Mouse (Mus musculus) gastrocnemius, adult 2 months (tissue): ENCODE measurements around the gene Adamts18. TPM values are rescaled to one million over a fixed set of nuclear protein-coding genes. Genes with fewer than 3 reads are reported as not detected.

Experiments used
- DNase-seq: peaks from one replicate; pipeline ENCODE4 v3.0.0; 2022
- H3K27ac ChIP-seq: fragments of 200-600 bp; 2 replicates; pipeline ENCODE4 v1.8.1; 2022; ENCODE audit warnings: mild to moderate bottlenecking
- H3K4me3 ChIP-seq: fragments of 200-600 bp; 2 replicates; pipeline ENCODE4 v1.8.1; 2022; ENCODE audit warnings: mild to moderate bottlenecking, moderate library complexity
- CTCF ChIP-seq: fragments of 200-600 bp; IDR thresholded peaks from 2 replicates; pipeline ENCODE4 v1.8.1; 2022; ENCODE audit warnings: antibody characterized with exemption, mild to moderate bottlenecking, moderate library complexity
- intact Hi-C: fragments of 180-260 bp; cut with DNase I; formaldehyde crosslinking; loops from one replicate; pipeline ENCODE4 v1.15.1; 2025
- total RNA-seq, 2 experiments: library from RNA; stranded (reverse); gene quantifications; 2 replicates each; pipeline ENCODE4 v1.2.3; 2021

Gene Adamts18
- total RNA-seq, 2 experiments from 2014 or later = 0.03 to 0.15 TPM

GRCm38 (mm10) chr8:113859890-113860683 lies 11.5 kb upstream of the Adamts18 start:
- TF ChIP-seq CTCF = no peak
- Histone ChIP-seq H3K4me3 (no peak overlapping the region), H3K27ac (no peak overlapping the region)
- DNase-seq = no peak
- intact Hi-C loops = loop anchor here (10.0 kb wide), 1 partner anchor 195 kb away; no protein-coding TSS in a partner anchor

DNA sequence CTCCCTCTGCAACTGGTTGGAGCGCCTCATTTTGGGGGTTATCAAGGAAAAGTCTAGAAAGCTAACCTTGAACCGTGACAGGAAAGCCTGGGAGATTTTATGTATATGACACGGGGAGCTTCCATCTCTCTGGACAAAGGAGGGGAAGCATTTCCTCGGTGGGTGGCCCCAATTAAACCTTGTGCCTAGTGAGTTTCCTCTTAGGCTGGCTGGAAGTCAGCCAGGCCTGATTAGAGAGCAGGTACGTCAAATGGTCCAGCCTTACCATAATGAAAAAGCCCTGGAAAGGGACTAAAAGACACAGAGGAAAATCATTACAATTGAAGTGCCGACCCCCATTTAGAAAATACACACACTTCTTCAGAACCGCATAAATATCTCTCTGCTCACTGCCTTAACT lies 10.3 kb upstream of the Adamts18 start:
- DNase-seq = no peak
- no peak for TF ChIP-seq CTCF
- Histone ChIP-seq H3K27ac (no peak overlapping the region), H3K4me3 (no peak overlapping the region)
- intact Hi-C loops = loop anchor here (10.0 kb wide), 1 partner anchor 194 kb away; no protein-coding TSS in a partner anchor

GRCm38 (mm10) chr8:113854622-113855293 lies 6.2 kb upstream of the Adamts18 start:
- H3K4me3 ChIP-seq = no peak overlapping the region
- no peak for DNase-seq
- no peak overlapping the region for H3K27ac ChIP-seq
- intact Hi-C loops = loop anchor here (5.0 to 10.0 kb wide), 2 partner anchors 133 to 190 kb away; no protein-coding TSS in a partner anchor
- TF ChIP-seq CTCF = no peak

DNA sequence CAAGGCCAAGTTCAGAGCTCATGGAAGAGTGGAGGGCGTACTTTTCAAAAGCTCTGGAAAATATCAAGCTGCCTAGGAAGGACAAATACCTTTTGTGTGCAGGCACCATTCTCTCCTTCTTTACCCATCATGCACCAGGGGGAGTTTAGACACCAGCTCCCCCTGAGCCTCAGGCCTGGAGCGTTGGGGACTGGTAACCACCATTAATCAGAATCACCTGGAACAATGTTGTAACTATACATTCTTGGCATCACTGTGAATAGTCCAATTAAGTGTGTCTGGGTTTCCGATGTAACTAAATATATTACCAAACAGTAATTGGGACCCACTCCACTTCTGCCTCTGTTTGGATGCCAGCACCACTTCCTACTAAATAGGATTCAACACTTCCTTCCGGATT lies 5.2 kb upstream of the Adamts18 start:
- no peak overlapping the region for H3K27ac ChIP-seq
- H3K4me3 ChIP-seq = no peak overlapping the region
- DNase-seq = no peak
- intact Hi-C loops = loop anchor here (5.0 to 10.0 kb wide), 2 partner anchors 134 to 189 kb away; no protein-coding TSS in a partner anchor
- no peak for TF ChIP-seq CTCF

DNA sequence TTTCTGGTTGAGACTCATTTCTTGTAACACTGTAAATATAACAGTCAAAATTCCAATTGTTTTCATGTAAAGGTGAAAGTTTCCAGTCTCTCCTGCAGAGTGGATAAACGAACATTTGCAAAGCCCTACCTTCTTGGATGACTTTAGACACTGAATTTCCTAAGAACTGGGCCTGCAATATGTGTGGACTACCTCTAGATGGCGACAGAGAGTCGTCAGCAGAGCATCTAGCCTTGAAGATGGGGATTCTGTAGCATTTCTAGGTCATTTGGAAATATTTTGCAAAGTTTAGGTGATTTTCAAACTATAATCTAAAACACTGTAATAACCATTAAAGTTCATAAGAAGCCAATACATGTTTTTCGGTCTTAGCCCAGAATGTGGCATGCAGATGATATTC lies 3.1 kb upstream of the Adamts18 start:
- no peak for DNase-seq
- intact Hi-C loops = loop anchor here (5.0 to 10.0 kb wide), 2 partner anchors 136 to 187 kb away; no protein-coding TSS in a partner anchor
- H3K27ac ChIP-seq = no peak overlapping the region
- peak; percentile 83 for TF ChIP-seq CTCF
- no peak overlapping the region for H3K4me3 ChIP-seq

DNA sequence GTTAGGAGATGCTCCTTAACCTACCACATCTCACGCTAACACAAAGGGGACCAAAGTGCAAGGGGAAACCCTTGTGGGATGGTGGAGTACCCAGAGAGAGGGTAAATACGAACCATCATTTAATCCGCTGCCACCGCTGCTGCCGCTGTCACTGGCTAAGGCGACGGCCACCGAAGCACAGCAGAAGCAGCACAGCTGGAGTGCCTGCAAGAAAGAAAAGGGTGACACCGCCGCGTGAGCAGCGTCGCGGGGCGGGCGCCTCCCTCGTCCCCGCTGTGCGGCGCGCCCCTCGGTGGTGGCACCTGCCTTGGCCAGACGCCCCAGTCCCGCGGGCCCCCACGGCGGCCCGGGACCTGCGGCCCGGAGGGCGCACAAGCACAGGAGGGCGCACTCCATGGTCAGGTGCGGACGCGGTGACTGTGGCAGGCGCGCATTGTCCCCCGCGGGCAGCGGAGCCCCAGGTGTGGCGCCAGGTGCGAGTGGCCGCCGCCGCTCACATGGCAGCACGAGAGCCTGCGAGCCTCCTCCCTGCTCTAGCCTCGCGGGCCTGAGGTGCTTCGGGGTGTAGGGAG lies 371 bp downstream of the Adamts18 start:
- Histone ChIP-seq H3K27ac (no peak overlapping the region), H3K4me3 (peak overlapping the region; percentile 65)
- intact Hi-C loops = no loop called here

DNA sequence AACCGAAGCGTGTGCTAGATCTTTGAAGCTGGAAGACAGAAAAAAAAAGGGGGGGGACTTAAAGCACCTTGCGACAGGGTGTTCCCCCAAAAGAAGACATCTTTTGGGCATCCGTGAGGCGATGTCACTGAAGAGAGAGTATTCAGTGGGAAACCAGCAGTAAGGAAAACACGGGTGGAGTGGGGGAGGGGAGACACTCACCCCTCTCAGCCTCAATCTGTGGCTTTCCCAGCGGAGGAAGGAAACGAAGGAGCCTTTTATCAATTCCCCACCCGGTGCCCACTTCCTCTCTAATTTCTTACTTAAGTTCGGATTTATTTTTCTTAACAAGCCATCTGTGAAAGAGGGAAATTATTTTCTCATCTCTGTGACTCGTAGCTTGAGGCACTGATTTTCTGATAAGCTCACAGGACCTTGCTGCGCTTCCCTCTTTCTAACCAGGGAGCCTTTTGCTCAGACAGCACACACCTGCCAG lies 895 bp downstream of the Adamts18 start:
- H3K27ac ChIP-seq = no peak overlapping the region
- no peak for DNase-seq
- TF ChIP-seq CTCF = no peak
- intact Hi-C loops = no loop called here
- H3K4me3 ChIP-seq = peak overlapping the region; percentile 65

More for the DNA sequence above, 371 bp downstream of the Adamts18 start:
- no peak for TF ChIP-seq CTCF
- no peak for DNase-seq

DNA sequence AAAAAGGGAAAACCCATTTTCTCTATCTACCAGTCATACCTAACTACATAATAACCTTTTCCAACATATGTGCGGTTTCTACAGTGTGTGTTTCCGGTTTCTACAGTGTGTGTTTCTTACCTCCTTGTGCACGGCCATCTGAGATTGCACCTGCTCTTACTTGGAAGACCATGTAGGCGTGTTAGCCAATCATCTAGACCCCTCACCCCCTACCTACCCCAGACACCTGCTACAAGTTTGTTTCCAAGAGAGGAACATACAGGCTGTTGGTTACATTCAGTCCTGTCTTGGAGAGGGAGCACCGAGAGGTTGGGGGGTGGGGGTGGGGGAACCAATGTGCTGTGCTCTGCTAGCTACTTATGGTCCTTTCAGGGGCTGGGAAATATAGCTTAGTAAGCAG lies 1.9 kb downstream of the Adamts18 start:
- intact Hi-C loops = no loop called here
- no peak for TF ChIP-seq CTCF
- no peak for DNase-seq
- Histone ChIP-seq H3K27ac (no peak overlapping the region), H3K4me3 (no peak overlapping the region)

- Histone ChIP-seq H3K27ac (no peak overlapping the region), H3K4me3 (no peak overlapping the region)
- intact Hi-C loops = no loop called here
- TF ChIP-seq CTCF = no peak
- DNase-seq = no peak
Measured at GRCm38 (mm10) chr8:113844801-113845301, 3.7 kb downstream of the Adamts18 start.

DNA sequence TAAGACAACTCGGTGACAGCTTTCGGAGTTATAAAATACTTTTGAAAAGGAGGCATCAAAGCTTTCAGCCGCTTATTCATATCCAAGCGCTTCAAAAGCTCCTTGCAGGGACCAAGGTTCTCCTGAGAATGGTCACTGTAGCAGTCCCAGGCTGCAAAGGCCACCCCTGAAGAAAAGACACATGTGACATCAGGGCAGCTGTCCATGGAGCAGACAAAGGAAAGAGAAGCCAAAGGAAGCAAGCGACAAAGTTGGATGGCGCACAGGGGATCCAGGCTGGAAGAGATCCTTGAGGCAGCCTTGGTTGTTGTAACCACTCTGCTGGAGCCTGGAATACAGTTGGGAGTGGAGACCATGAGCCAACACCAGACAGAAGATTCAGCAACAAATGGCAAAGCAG lies 10.3 kb downstream of the Adamts18 start:
- no peak for DNase-seq
- intact Hi-C loops = no loop called here
- no peak for TF ChIP-seq CTCF

GRCm38 (mm10) chr8:113837570-113837915 lies 11.0 kb downstream of the Adamts18 start:
- intact Hi-C loops = no loop called here
- TF ChIP-seq CTCF = no peak
- no peak for DNase-seq
- no peak overlapping the region for H3K27ac ChIP-seq
- H3K4me3 ChIP-seq = no peak overlapping the region

More for the DNA sequence above, 10.3 kb downstream of the Adamts18 start:
- H3K27ac ChIP-seq = no peak overlapping the region
- no peak overlapping the region for H3K4me3 ChIP-seq

DNA sequence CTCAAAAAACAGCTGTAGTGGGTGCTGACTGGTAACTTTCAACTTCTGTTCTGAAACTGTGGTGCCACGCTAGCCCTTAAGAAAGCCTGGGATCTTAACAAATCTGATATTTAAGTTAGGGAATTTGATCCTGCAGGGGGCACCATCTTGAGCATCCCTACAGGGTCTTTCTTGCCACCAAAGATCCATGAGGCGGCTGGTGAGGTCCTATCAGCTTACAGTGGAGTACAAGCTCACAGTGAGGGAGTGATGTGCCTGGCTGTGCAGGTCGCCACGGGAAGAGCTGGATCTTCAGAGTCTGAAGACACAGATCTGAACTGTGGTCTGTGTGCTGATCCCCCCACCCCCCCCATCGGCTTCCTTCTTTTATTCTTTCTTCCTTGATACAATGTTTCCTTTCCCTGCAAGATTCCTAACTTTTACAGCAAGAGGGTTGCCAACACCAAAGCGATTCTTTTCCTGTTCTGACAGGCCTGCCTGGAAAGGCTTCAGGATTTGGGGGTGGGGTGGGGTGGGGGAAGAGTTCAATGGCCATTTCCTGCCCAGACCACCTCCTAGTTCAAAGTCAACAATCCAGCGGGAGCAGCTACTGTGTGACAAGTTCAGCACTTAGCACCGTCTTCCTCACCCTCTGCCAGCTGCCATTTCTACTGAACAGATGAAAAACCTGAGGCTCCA lies 11.5 kb downstream of the Adamts18 start:
- DNase-seq = no peak
- intact Hi-C loops = no loop called here
- Histone ChIP-seq H3K27ac (no peak overlapping the region), H3K4me3 (no peak overlapping the region)
- TF ChIP-seq CTCF = no peak
